Mouse (Mus musculus): ENCODE results near the gene Tmem176b. TPM values are rescaled to one million over a fixed set of nuclear protein-coding genes. Genes with fewer than 3 reads are reported as not detected.

Gene Tmem176b
- total and polyA plus RNA-seq, 2 experiments from 2014 or later: 108 to 152 TPM

DNA sequence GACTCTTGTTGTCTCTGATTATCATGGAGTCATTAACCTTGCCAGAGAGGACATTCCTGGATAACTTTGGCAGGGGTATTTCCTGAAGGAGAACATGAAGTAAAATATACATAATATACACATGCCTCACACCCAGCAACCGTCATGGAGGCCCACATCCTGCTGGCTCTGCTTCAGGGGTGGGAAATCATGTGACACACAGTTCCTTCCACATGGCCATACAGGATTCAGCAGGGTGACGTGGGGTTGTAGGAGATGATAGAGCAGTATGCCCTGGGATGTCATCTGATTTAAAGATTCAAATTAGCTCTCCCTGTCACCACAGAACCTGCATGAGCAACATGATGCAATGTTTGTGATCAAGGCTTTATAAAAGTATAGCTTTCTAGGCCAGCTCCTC, 53.4 kb downstream of the Tmem176b start:
- H3K9ac ChIP-seq (replicated peaks; ENCODE audit: low read length): no peak overlapping the region

DNA sequence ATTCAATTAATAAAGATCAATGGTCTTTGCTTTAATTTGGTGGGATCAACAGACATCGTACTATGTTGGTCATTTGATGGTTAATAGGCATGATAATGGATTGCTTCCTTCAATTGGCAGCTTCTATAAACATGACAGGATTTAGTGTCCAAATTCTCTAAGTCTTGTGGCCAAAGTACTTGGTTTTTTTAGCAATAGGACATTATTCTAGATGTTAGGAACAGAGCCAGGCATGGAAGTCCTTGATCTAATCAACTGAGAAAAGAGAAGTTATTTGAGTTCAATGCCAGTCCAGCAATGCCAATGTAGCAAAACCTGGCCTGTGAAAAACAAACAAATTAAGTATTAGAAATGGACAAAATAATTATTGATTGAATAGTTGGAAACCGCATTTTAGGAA, 55.7 kb downstream of the Tmem176b start:
- Histone ChIP-seq H3K36me3 (ENCODE audit: insufficient read depth, low read length) (no peaks in the 10 kb centered on the region), H3K9ac (replicated peaks; ENCODE audit: low read length) (no peak overlapping the region), H3K4me3 (ENCODE audit: low read length) (no peak overlapping the region), H3K4me1 (ENCODE audit: insufficient read depth, low read length) (no peaks in the 10 kb centered on the region), H3K9me3 (ENCODE audit: low read length) (no peaks in the 10 kb centered on the region), H3K4me2 (ENCODE audit: low read depth, low read length) (no peak overlapping the region), H3K27ac (no peak overlapping the region), H3K27me3 (ENCODE audit: insufficient read depth, low read length) (no peaks in the 10 kb centered on the region)
- DNase-seq (ENCODE audit: low spot score): no peak
- WGBS: 68% methylated on average over 2 of the region's 2 CpGs
- no peak for ATAC-seq
- TF ChIP-seq CTCF (IDR thresholded peaks at IDR 0.05; ENCODE audit: low read depth): no peak

More for the DNA sequence above, 53.4 kb downstream of the Tmem176b start:
- WGBS: 73% methylated on average over 2 of the region's 2 CpGs
- Histone ChIP-seq H3K36me3 (ENCODE audit: insufficient read depth, low read length) (no peaks in the 10 kb centered on the region), H3K4me2 (ENCODE audit: low read depth, low read length) (no peak overlapping the region), H3K4me3 (ENCODE audit: low read length) (no peak overlapping the region), H3K9me3 (ENCODE audit: low read length) (no peaks in the 10 kb centered on the region), H3K4me1 (ENCODE audit: insufficient read depth, low read length) (no peaks in the 10 kb centered on the region), H3K27ac (no peak overlapping the region), H3K27me3 (ENCODE audit: insufficient read depth, low read length) (no peaks in the 10 kb centered on the region)
- ATAC-seq: no peak
- no peak for TF ChIP-seq CTCF (IDR thresholded peaks at IDR 0.05; ENCODE audit: low read depth)
- DNase-seq (ENCODE audit: low spot score): no peak

DNA sequence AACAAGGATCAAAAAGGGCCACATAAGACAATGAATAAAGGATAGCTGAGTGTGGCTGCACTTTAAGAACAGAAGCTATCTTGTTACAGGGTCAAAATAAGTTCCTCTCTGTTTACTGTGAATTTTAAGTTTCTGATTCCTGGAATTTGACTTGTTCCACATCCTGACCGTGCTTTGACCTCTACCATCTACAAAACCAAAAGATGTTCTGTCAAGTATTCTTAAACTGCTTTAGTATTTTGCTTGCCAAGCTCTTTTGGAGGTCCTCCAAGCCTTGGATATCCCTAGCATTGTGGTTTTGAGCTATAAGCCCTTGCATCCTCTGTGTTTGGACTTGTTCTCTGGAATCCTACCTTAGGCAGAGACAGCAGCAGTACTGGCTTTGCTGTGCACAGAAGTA, 56.1 kb downstream of the Tmem176b start:
- Histone ChIP-seq H3K36me3 (ENCODE audit: insufficient read depth, low read length) (no peaks in the 10 kb centered on the region), H3K27ac (no peak overlapping the region), H3K9ac (replicated peaks; ENCODE audit: low read length) (no peak overlapping the region), H3K4me3 (ENCODE audit: low read length) (no peak overlapping the region), H3K27me3 (ENCODE audit: insufficient read depth, low read length) (no peaks in the 10 kb centered on the region), H3K9me3 (ENCODE audit: low read length) (no peaks in the 10 kb centered on the region), H3K4me1 (ENCODE audit: insufficient read depth, low read length) (no peaks in the 10 kb centered on the region), H3K4me2 (ENCODE audit: low read depth, low read length) (no peak overlapping the region)
- 71% methylated on average over 1 of the region's 1 CpGs for WGBS
- ATAC-seq: no peak
- no peak for TF ChIP-seq CTCF (IDR thresholded peaks at IDR 0.05; ENCODE audit: low read depth)
- peak; percentile 24 for DNase-seq (ENCODE audit: low spot score)

DNA sequence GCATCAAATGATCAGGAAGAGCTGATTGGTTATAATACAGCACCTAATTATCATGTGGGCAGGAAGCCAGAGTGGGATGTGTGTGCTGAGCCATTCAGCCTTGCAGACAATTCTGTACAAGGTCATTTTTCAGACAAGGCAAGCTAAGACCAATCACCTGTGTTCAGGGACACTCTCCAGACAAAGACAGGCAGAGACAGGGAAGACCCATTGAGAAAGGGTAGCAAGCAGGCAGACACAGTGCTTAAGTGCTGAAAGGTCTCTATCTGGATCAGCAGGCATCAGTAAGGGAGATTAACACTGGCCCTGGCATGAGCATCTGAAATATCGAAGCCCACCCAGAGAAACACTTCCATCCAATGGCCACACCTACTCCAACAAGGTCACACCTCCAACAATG, 56.9 kb downstream of the Tmem176b start:
- DNase-seq (ENCODE audit: low spot score) (no peak), ATAC-seq (no peak)
- TF ChIP-seq CTCF (IDR thresholded peaks at IDR 0.05; ENCODE audit: low read depth): no peak
- H3K27me3 ChIP-seq (ENCODE audit: insufficient read depth, low read length): no peaks in the 10 kb centered on the region
- H3K4me1 ChIP-seq (ENCODE audit: insufficient read depth, low read length): no peaks in the 10 kb centered on the region
- no peaks in the 10 kb centered on the region for H3K36me3 ChIP-seq (ENCODE audit: insufficient read depth, low read length)
- H3K4me2 ChIP-seq (ENCODE audit: low read depth, low read length): no peak overlapping the region
- H3K27ac ChIP-seq: no peak overlapping the region
- no peak overlapping the region for H3K4me3 ChIP-seq (ENCODE audit: low read length)
- H3K9me3 ChIP-seq (ENCODE audit: low read length): no peaks in the 10 kb centered on the region
- no peak overlapping the region for H3K9ac ChIP-seq (replicated peaks; ENCODE audit: low read length)
- WGBS: 84% methylated on average over 1 of the region's 1 CpGs

Other genes starting within 250 kb of the Tmem176b start
- gene Repin1, start 247.6 kb downstream of the Tmem176b start, total RNA-seq (2014; rRNA removed): 83.1 and 86.9 TPM in 2 replicates
- gene Repin1, start 247.6 kb downstream of the Tmem176b start, polyA plus RNA-seq (2015; fragmentation: Nextera tagmentation; extraction: Ambion mirVana): 40.6 and 41.2 TPM in 2 replicates
- not detected in 2 replicates for gene Gm44965, start 247.6 kb downstream of the Tmem176b start, total RNA-seq (2014; rRNA removed)
- 0.54 TPM in 1 of 2 replicates, not detected in the other for gene Gm44965, start 247.6 kb downstream of the Tmem176b start, polyA plus RNA-seq (2015; fragmentation: Nextera tagmentation; extraction: Ambion mirVana)
- 11.6 and 13.5 TPM in 2 replicates for gene Zfp775, start 239.4 kb downstream of the Tmem176b start, total RNA-seq (2014; rRNA removed)
- 7.2 and 8.8 TPM in 2 replicates for gene Zfp775, start 239.4 kb downstream of the Tmem176b start, polyA plus RNA-seq (2015; fragmentation: Nextera tagmentation; extraction: Ambion mirVana)
- 53.3 and 54.9 TPM in 2 replicates for gene AI854703, start 214.7 kb downstream of the Tmem176b start, total RNA-seq (2014; rRNA removed)
- 29.3 and 30.2 TPM in 2 replicates for gene AI854703, start 214.7 kb downstream of the Tmem176b start, polyA plus RNA-seq (2015; fragmentation: Nextera tagmentation; extraction: Ambion mirVana)
- 0.72 and 1.3 TPM in 2 replicates for gene Gimap8, start 194.3 kb downstream of the Tmem176b start, total RNA-seq (2014; rRNA removed)
- gene Gimap8, start 194.3 kb downstream of the Tmem176b start, polyA plus RNA-seq (2015; fragmentation: Nextera tagmentation; extraction: Ambion mirVana): 0.40 and 0.49 TPM in 2 replicates
- gene Gimap9, start 165.4 kb downstream of the Tmem176b start, total RNA-seq (2014; rRNA removed): 2.1 and 2.4 TPM in 2 replicates
- gene Gimap9, start 165.4 kb downstream of the Tmem176b start, polyA plus RNA-seq (2015; fragmentation: Nextera tagmentation; extraction: Ambion mirVana): 1.2 and 2.0 TPM in 2 replicates
- 0.78 and 1.6 TPM in 2 replicates for gene Gimap4, start 156.9 kb downstream of the Tmem176b start, total RNA-seq (2014; rRNA removed)
- gene Gimap4, start 156.9 kb downstream of the Tmem176b start, polyA plus RNA-seq (2015; fragmentation: Nextera tagmentation; extraction: Ambion mirVana): 0.56 and 0.66 TPM in 2 replicates
- gene Gimap6, start 133.3 kb downstream of the Tmem176b start, total RNA-seq (2014; rRNA removed): 3.5 and 5.7 TPM in 2 replicates
- gene Gimap6, start 133.3 kb downstream of the Tmem176b start, polyA plus RNA-seq (2015; fragmentation: Nextera tagmentation; extraction: Ambion mirVana): 6.7 and 7.1 TPM in 2 replicates
- gene Gm28053, start 122.9 kb downstream of the Tmem176b start, total RNA-seq (2014; rRNA removed): not detected in 2 replicates
- gene Gm28053, start 122.9 kb downstream of the Tmem176b start, polyA plus RNA-seq (2015; fragmentation: Nextera tagmentation; extraction: Ambion mirVana): not detected in 2 replicates
- not detected in 2 replicates for gene Gimap7, start 122.9 kb downstream of the Tmem176b start, total RNA-seq (2014; rRNA removed)
- gene Gimap7, start 122.9 kb downstream of the Tmem176b start, polyA plus RNA-seq (2015; fragmentation: Nextera tagmentation; extraction: Ambion mirVana): not detected in 2 replicates
- 4.1 and 4.5 TPM in 2 replicates for gene Gimap1, start 102.4 kb downstream of the Tmem176b start, total RNA-seq (2014; rRNA removed)
- 2.8 and 3.7 TPM in 2 replicates for gene Gimap1, start 102.4 kb downstream of the Tmem176b start, polyA plus RNA-seq (2015; fragmentation: Nextera tagmentation; extraction: Ambion mirVana)
- 0.68 and 5.1 TPM in 2 replicates for gene Gimap5, start 95.3 kb downstream of the Tmem176b start, total RNA-seq (2014; rRNA removed)
- gene Gimap5, start 95.3 kb downstream of the Tmem176b start, polyA plus RNA-seq (2015; fragmentation: Nextera tagmentation; extraction: Ambion mirVana): 1.9 and 2.4 TPM in 2 replicates
- not detected in 2 replicates for gene Gimap3, start 70.6 kb downstream of the Tmem176b start, total RNA-seq (2014; rRNA removed)
- not detected in 2 replicates for gene Gimap3, start 70.6 kb downstream of the Tmem176b start, polyA plus RNA-seq (2015; fragmentation: Nextera tagmentation; extraction: Ambion mirVana)
- 27.2 and 45.4 TPM in 2 replicates for gene Tmem176a, start 577 bp downstream of the Tmem176b start, total RNA-seq (2014; rRNA removed)
- 35.8 and 40.1 TPM in 2 replicates for gene Tmem176a, start 577 bp downstream of the Tmem176b start, polyA plus RNA-seq (2015; fragmentation: Nextera tagmentation; extraction: Ambion mirVana)
- gene Aoc1, start 31.4 kb upstream of the Tmem176b start, total RNA-seq (2014; rRNA removed): 0.42 TPM in 1 of 2 replicates, not detected in the other
- gene Aoc1, start 31.4 kb upstream of the Tmem176b start, polyA plus RNA-seq (2015; fragmentation: Nextera tagmentation; extraction: Ambion mirVana): 0.06 and 0.11 TPM in 2 replicates
- not detected in 2 replicates for gene 1600015I10Rik, start 88.4 kb upstream of the Tmem176b start, total RNA-seq (2014; rRNA removed)
- not detected in 2 replicates for gene 1600015I10Rik, start 88.4 kb upstream of the Tmem176b start, polyA plus RNA-seq (2015; fragmentation: Nextera tagmentation; extraction: Ambion mirVana)
- not detected in 2 replicates for gene Doxl2, start 133.5 kb upstream of the Tmem176b start, total RNA-seq (2014; rRNA removed)
- gene Doxl2, start 133.5 kb upstream of the Tmem176b start, polyA plus RNA-seq (2015; fragmentation: Nextera tagmentation; extraction: Ambion mirVana): not detected in 2 replicates
- gene Svs1, start 145.4 kb upstream of the Tmem176b start, total RNA-seq (2014; rRNA removed): not detected in 2 replicates
- not detected in 2 replicates for gene Svs1, start 145.4 kb upstream of the Tmem176b start, polyA plus RNA-seq (2015; fragmentation: Nextera tagmentation; extraction: Ambion mirVana)
- gene Gpnmb, start 195.1 kb upstream of the Tmem176b start, total RNA-seq (2014; rRNA removed): 0.29 and 0.89 TPM in 2 replicates
- 0.44 and 0.45 TPM in 2 replicates for gene Gpnmb, start 195.1 kb upstream of the Tmem176b start, polyA plus RNA-seq (2015; fragmentation: Nextera tagmentation; extraction: Ambion mirVana)
- gene Malsu1, start 232.3 kb upstream of the Tmem176b start, total RNA-seq (2014; rRNA removed): 19.9 and 53.1 TPM in 2 replicates
- gene Malsu1, start 232.3 kb upstream of the Tmem176b start, polyA plus RNA-seq (2015; fragmentation: Nextera tagmentation; extraction: Ambion mirVana): 97.4 and 99.8 TPM in 2 replicates

All from hindbrain, postnatal 0 days (tissue).